Mouse (Mus musculus): Measurements from ENCODE around the gene Cyfip2. TPM values are rescaled to one million over a fixed set of nuclear protein-coding genes. Genes with fewer than 3 reads are reported as not detected.
"Not testable (repeated sequence)": the region's sequence is repeated elsewhere in the genome, so short reads cannot be mapped to it uniquely, and the experiment has no call there.

The Cyfip2 gene
- total RNA-seq, 2 experiments from 2014 or later = 510 to 532 TPM

- no peak for DNase-seq (ENCODE audit: low spot score in 2 of 2)
- intact Hi-C loops (cut with DNase I) = loop anchor here (2.0 kb wide), 2 partner anchors 157 to 269 kb away; partner anchors contain the start of gene Lsm11
These were observed 98.8 kb downstream of the Cyfip2 start for GRCm38 (mm10) chr11:46213844-46214243.

GRCm38 (mm10) chr11:46211858-46212257 lies 100.8 kb downstream of the Cyfip2 start:
- intact Hi-C loops (cut with DNase I) = no loop called here
- no peak for DNase-seq (ENCODE audit: low spot score in 2 of 2)

GRCm38 (mm10) chr11:46209884-46210283 lies 102.8 kb downstream of the Cyfip2 start:
- DNase-seq (ENCODE audit: low spot score in 2 of 2) = no peak
- intact Hi-C loops (cut with DNase I) = no loop called here

- DNase-seq (ENCODE audit: low spot score in 2 of 2) = peak in 1 of 2 experiments; percentile 67
These were observed 106.8 kb downstream of the Cyfip2 start for GRCm38 (mm10) chr11:46205639-46206409.

GRCm38 (mm10) chr11:46204841-46205240 lies 107.8 kb downstream of the Cyfip2 start:
- no peak for DNase-seq (ENCODE audit: low spot score in 2 of 2)
- intact Hi-C loops (cut with DNase I) = no loop called here

More at GRCm38 (mm10) chr11:46205639-46206409, 106.8 kb downstream of the Cyfip2 start:
- intact Hi-C loops (cut with DNase I) = no loop called here

GRCm38 (mm10) chr11:46202547-46202887 lies 110.1 kb downstream of the Cyfip2 start:
- intact Hi-C loops (cut with DNase I) = loop anchor here (1.0 kb wide), 1 partner anchor 258 kb away; the partner anchor contains the start of gene Lsm11
- no peak for DNase-seq (ENCODE audit: low spot score in 2 of 2)

- intact Hi-C loops (cut with DNase I) = loop anchor here (1.0 to 2.0 kb wide), 3 partner anchors 67 to 258 kb away; partner anchors contain the start of gene Lsm11
- peak; percentile 66 to 93 for DNase-seq (ENCODE audit: low spot score in 2 of 2)
These were observed 110.8 kb downstream of the Cyfip2 start for GRCm38 (mm10) chr11:46201636-46202546.

- intact Hi-C loops (cut with DNase I) = loop anchor here (1.0 to 2.0 kb wide), 2 partner anchors 66 to 253 kb away; no protein-coding TSS in a partner anchor
- DNase-seq (ENCODE audit: low spot score in 2 of 2) = no peak
These were observed 112.0 kb downstream of the Cyfip2 start for GRCm38 (mm10) chr11:46200664-46201063.

- intact Hi-C loops (cut with DNase I) = no loop called here
- DNase-seq (ENCODE audit: low spot score in 2 of 2) = no peak
These were observed 118.5 kb downstream of the Cyfip2 start for GRCm38 (mm10) chr11:46194175-46194574.

- peak in 1 of 2 experiments; percentile 30 for DNase-seq (ENCODE audit: low spot score in 2 of 2)
These were observed 124.4 kb downstream of the Cyfip2 start for GRCm38 (mm10) chr11:46188283-46188682.

GRCm38 (mm10) chr11:46185486-46185885 lies 127.2 kb downstream of the Cyfip2 start:
- peak; percentile 45 to 77 for DNase-seq (ENCODE audit: low spot score in 2 of 2)
- intact Hi-C loops (cut with DNase I) = no loop called here

More at GRCm38 (mm10) chr11:46188283-46188682, 124.4 kb downstream of the Cyfip2 start:
- intact Hi-C loops (cut with DNase I) = no loop called here

GRCm38 (mm10) chr11:46184946-46185345 lies 127.7 kb downstream of the Cyfip2 start:
- intact Hi-C loops (cut with DNase I) = no loop called here
- DNase-seq (ENCODE audit: low spot score in 2 of 2) = no peak

GRCm38 (mm10) chr11:46182031-46182430 lies 130.6 kb downstream of the Cyfip2 start:
- DNase-seq (ENCODE audit: low spot score in 2 of 2); intact Hi-C loops (cut with DNase I): not testable (repeated sequence)

GRCm38 (mm10) chr11:46177246-46178043 lies 135.2 kb downstream of the Cyfip2 start:
- no peak for DNase-seq (ENCODE audit: low spot score in 2 of 2)
- intact Hi-C loops (cut with DNase I) = no loop called here

- intact Hi-C loops (cut with DNase I) = no loop called here
- DNase-seq (ENCODE audit: low spot score in 2 of 2) = peak in 1 of 2 experiments; percentile 33
These were observed 136.5 kb downstream of the Cyfip2 start for GRCm38 (mm10) chr11:46176155-46176554.

GRCm38 (mm10) chr11:46172128-46172527 lies 140.5 kb downstream of the Cyfip2 start:
- no peak for DNase-seq (ENCODE audit: low spot score in 2 of 2)
- intact Hi-C loops (cut with DNase I) = no loop called here

GRCm38 (mm10) chr11:46169908-46170307 lies 142.8 kb downstream of the Cyfip2 start:
- DNase-seq (ENCODE audit: low spot score in 2 of 2) = peak in 1 of 2 experiments; percentile 21
- intact Hi-C loops (cut with DNase I) = no loop called here

- intact Hi-C loops (cut with DNase I) = no loop called here
These were observed 144.2 kb downstream of the Cyfip2 start for GRCm38 (mm10) chr11:46168506-46168905.

GRCm38 (mm10) chr11:46165866-46166585 lies 146.6 kb downstream of the Cyfip2 start, which contains the start of gene Nipal4:
Gene Nipal4, minus strand, starts transcription at chr11:46166508.
- intact Hi-C loops (cut with DNase I) = no loop called here
- peak in 1 of 2 experiments; percentile 20 for DNase-seq (ENCODE audit: low spot score in 2 of 2)

More at GRCm38 (mm10) chr11:46168506-46168905, 144.2 kb downstream of the Cyfip2 start:
- DNase-seq (ENCODE audit: low spot score in 2 of 2) = no peak
